Mouse (Mus musculus) hindbrain, embryonic 14.5 days (tissue): ENCODE data around the gene Cacna1h. TPM values are rescaled to one million over a fixed set of nuclear protein-coding genes. Genes with fewer than 3 reads are reported as not detected.

ENCODE experiments used
- ATAC-seq: fragments of 200-750 bp; cut with Nextera tagmentation; 2 replicates; pipeline ENCODE4 v1.8.0; 2017; ENCODE audit warnings: moderate number of reproducible peaks, mild to moderate bottlenecking, moderate TSS enrichment, moderate library complexity; ENCODE audit not compliant: low FRiP score
- DNase-seq: peaks from one replicate; pipeline ENCODE4 v3.0.0-alpha.2; 2015; ENCODE audit warnings: low spot score
- H3K27ac ChIP-seq: fragments of 300-500 bp; sonication (generic); 2 replicates; pipeline ENCODE4 v1.5.1; 2014; ENCODE audit warnings: mild to moderate bottlenecking, moderate library complexity
- H3K27me3 ChIP-seq: fragments of 300-500 bp; sonication (generic); 2 replicates; pipeline ENCODE4 v1.6.1; 2014; ENCODE audit warnings: mild to moderate bottlenecking, low read length, mixed read lengths; ENCODE audit not compliant: control insufficient read depth, insufficient read depth
- H3K36me3 ChIP-seq: fragments of 300-500 bp; sonication (generic); replicated peaks from 2 replicates; pipeline ENCODE4 v1.6.1; 2014; ENCODE audit not compliant: control insufficient read depth, insufficient read depth
- H3K4me1 ChIP-seq: fragments of 300-500 bp; sonication (generic); replicated peaks from 2 replicates; pipeline ENCODE4 v1.6.1; 2014; ENCODE audit warnings: antibody characterized with exemption, low read length, mixed read lengths; ENCODE audit not compliant: control insufficient read depth, insufficient read depth
- H3K4me2 ChIP-seq: fragments of 300-500 bp; sonication (generic); replicated peaks from 2 replicates; pipeline ENCODE4 v1.6.1; 2014; ENCODE audit warnings: mild to moderate bottlenecking, moderate library complexity
- H3K4me3 ChIP-seq: fragments of 300-500 bp; sonication (generic); replicated peaks from 2 replicates; pipeline ENCODE4 v1.5.1; 2014; ENCODE audit warnings: mild to moderate bottlenecking, low read length
- H3K9ac ChIP-seq: fragments of 300-500 bp; sonication (generic); 2 replicates; pipeline ENCODE4 v1.6.1; 2014
- H3K9me3 ChIP-seq: fragments of 300-500 bp; sonication (generic); 2 replicates; pipeline ENCODE4 v1.6.1; 2016; ENCODE audit warnings: low read length; ENCODE audit not compliant: control insufficient read depth
- WGBS: fragments of 180-500 bp; shearing (Covaris S2); extraction: QIAGEN DNeasy Blood & Tissue Kit; methylation state at CpG from one replicate; pipeline ENCODE4 v1.1.7; 2014; 5-methylcytosine and 5-hydroxymethylcytosine counted together
- polyA plus RNA-seq: library from polyadenylated mRNA; unstranded; fragments of >200 nt; fragmentation: Nextera tagmentation; extraction: Ambion mirVana; gene quantifications from 2 replicates; pipeline ENCODE4 v1.2.1, GENCODE M21; 2014

The Cacna1h gene
- polyA plus RNA-seq, 1 experiment from 2014 or later: 14.1 TPM

GRCm38 (mm10) chr17:25394526-25394925, 39.1 kb downstream of the Cacna1h start:
- H3K9ac ChIP-seq: no peak overlapping the region
- H3K36me3 ChIP-seq: peaks cover 39% of the 10 kb centered on the region
- H3K4me3 ChIP-seq: no peak overlapping the region
- no peak overlapping the region for H3K27ac ChIP-seq
- no peak for DNase-seq
- no peaks in the 10 kb centered on the region for H3K27me3 ChIP-seq
- H3K4me2 ChIP-seq: no peak overlapping the region
- ATAC-seq: no peak
- peaks cover 9% of the 10 kb centered on the region for H3K4me1 ChIP-seq
- 89% methylated on average over 4 of the region's 4 CpGs for WGBS
- no peaks in the 10 kb centered on the region for H3K9me3 ChIP-seq

- Histone ChIP-seq H3K27ac (no peak overlapping the region), H3K4me3 (no peak overlapping the region), H3K36me3 (peaks cover 33% of the 10 kb centered on the region), H3K9me3 (no peaks in the 10 kb centered on the region), H3K27me3 (no peaks in the 10 kb centered on the region), H3K4me2 (no peak overlapping the region), H3K9ac (no peak overlapping the region), H3K4me1 (no peaks in the 10 kb centered on the region)
- ATAC-seq (no peak), DNase-seq (no peak)
- WGBS: 48% methylated on average over 9 of the region's 9 CpGs
Measured at GRCm38 (mm10) chr17:25374011-25374410, 59.6 kb downstream of the Cacna1h start.

GRCm38 (mm10) chr17:25372491-25372890, 61.1 kb downstream of the Cacna1h start:
- Histone ChIP-seq H3K4me2 (no peak overlapping the region), H3K4me3 (no peak overlapping the region), H3K9me3 (no peaks in the 10 kb centered on the region), H3K27me3 (no peaks in the 10 kb centered on the region), H3K4me1 (no peaks in the 10 kb centered on the region), H3K36me3 (peaks cover 23% of the 10 kb centered on the region), H3K9ac (no peak overlapping the region), H3K27ac (no peak overlapping the region)
- DNase-seq: no peak
- 80% methylated on average over 8 of the region's 8 CpGs for WGBS
- no peak for ATAC-seq

- DNase-seq (no peak), ATAC-seq (no peak)
- Histone ChIP-seq H3K9me3 (no peaks in the 10 kb centered on the region), H3K27ac (no peak within 1 kb of the TSS), H3K36me3 (no peaks in the 10 kb centered on the region), H3K4me3 (no peak within 1 kb of the TSS), H3K9ac (no peak within 1 kb of the TSS), H3K4me2 (no peak within 1 kb of the TSS), H3K4me1 (no peaks in the 10 kb centered on the region), H3K27me3 (no peaks in the 10 kb centered on the region; the same call in 1 of the 2 replicates)
- WGBS: 79% methylated on average over 3 of the region's 3 CpGs
Measured at GRCm38 (mm10) chr17:25368973-25369372, 64.6 kb downstream of the Cacna1h start, which contains the start of gene Tpsg1. Gene Tpsg1 (plus strand): TSS chr17:25369273.

- Histone ChIP-seq H3K9ac (no peak within 1 kb of the TSS), H3K4me2 (no peak within 1 kb of the TSS), H3K9me3 (no peaks in the 10 kb centered on the region), H3K27me3 (no peaks in the 10 kb centered on the region; the same call in 1 of the 2 replicates), H3K4me1 (no peaks in the 10 kb centered on the region), H3K27ac (no peak within 1 kb of the TSS), H3K36me3 (no peaks in the 10 kb centered on the region), H3K4me3 (no peak within 1 kb of the TSS)
- ATAC-seq (no peak), DNase-seq (no peak)
- WGBS: 80% methylated on average over 2 of the region's 2 CpGs
Measured at GRCm38 (mm10) chr17:25366005-25366404, 67.6 kb downstream of the Cacna1h start, which contains the start of gene Tpsb2. Gene Tpsb2 (plus strand): TSS chr17:25366305.

GRCm38 (mm10) chr17:25363726-25364125, 69.9 kb downstream of the Cacna1h start:
- H3K27ac ChIP-seq: no peak overlapping the region
- no peaks in the 10 kb centered on the region for H3K36me3 ChIP-seq
- H3K4me3 ChIP-seq: no peak overlapping the region
- no peak overlapping the region for H3K4me2 ChIP-seq
- H3K9me3 ChIP-seq: no peaks in the 10 kb centered on the region
- whole genome bisulfite sequencing: 13% methylated on average over 1 of the region's 1 CpGs
- no peak overlapping the region for H3K9ac ChIP-seq
- H3K4me1 ChIP-seq: no peaks in the 10 kb centered on the region
- ATAC-seq: no peak
- H3K27me3 ChIP-seq: no peaks in the 10 kb centered on the region; the same call in 1 of the 2 replicates
- DNase-seq: no peak

- Histone ChIP-seq H3K9ac (no peak overlapping the region), H3K4me1 (no peaks in the 10 kb centered on the region), H3K4me2 (no peak overlapping the region), H3K9me3 (no peaks in the 10 kb centered on the region), H3K36me3 (no peaks in the 10 kb centered on the region), H3K27ac (no peak overlapping the region), H3K4me3 (no peak overlapping the region), H3K27me3 (no peaks in the 10 kb centered on the region; the same call in 1 of the 2 replicates)
- DNase-seq: no peak
- WGBS: 60% methylated on average over 2 of the region's 2 CpGs
- no peak for ATAC-seq
Measured at GRCm38 (mm10) chr17:25361291-25361690, 72.3 kb downstream of the Cacna1h start.

GRCm38 (mm10) chr17:25345462-25345861, 88.1 kb downstream of the Cacna1h start, which contains the start of gene Tpsab1:
Gene Tpsab1 (minus strand): TSS chr17:25345562.
- no peaks in the 10 kb centered on the region for H3K36me3 ChIP-seq
- DNase-seq (no peak), ATAC-seq (no peak)
- no peak within 1 kb of the TSS for H3K4me2 ChIP-seq
- no peak within 1 kb of the TSS for H3K4me3 ChIP-seq
- H3K9ac ChIP-seq: no peak within 1 kb of the TSS
- no peaks in the 10 kb centered on the region for H3K9me3 ChIP-seq
- H3K27ac ChIP-seq: no peak within 1 kb of the TSS
- H3K4me1 ChIP-seq: no peaks in the 10 kb centered on the region
- WGBS: 93% methylated on average over 4 of the region's 4 CpGs
- no peaks in the 10 kb centered on the region for H3K27me3 ChIP-seq

- Histone ChIP-seq H3K9ac (no peak overlapping the region), H3K27ac (no peak overlapping the region), H3K4me2 (no peak overlapping the region), H3K4me1 (no peaks in the 10 kb centered on the region), H3K27me3 (no peaks in the 10 kb centered on the region), H3K4me3 (no peak overlapping the region), H3K36me3 (no peaks in the 10 kb centered on the region), H3K9me3 (no peaks in the 10 kb centered on the region)
- WGBS: 59% methylated on average over 3 of the region's 3 CpGs
- ATAC-seq: no peak
- no peak for DNase-seq
Measured at GRCm38 (mm10) chr17:25341490-25341889, 92.1 kb downstream of the Cacna1h start.

- no peak for ATAC-seq
- no peaks in the 10 kb centered on the region for H3K36me3 ChIP-seq
- no peaks in the 10 kb centered on the region for H3K27me3 ChIP-seq
- DNase-seq: no peak
- no peaks in the 10 kb centered on the region for H3K9me3 ChIP-seq
- 84% methylated on average over 6 of the region's 6 CpGs for WGBS
- H3K4me1 ChIP-seq: no peaks in the 10 kb centered on the region
- H3K4me3 ChIP-seq: no peak overlapping the region
- no peak overlapping the region for H3K27ac ChIP-seq
- no peak overlapping the region for H3K9ac ChIP-seq
- H3K4me2 ChIP-seq: no peak overlapping the region
Measured at GRCm38 (mm10) chr17:25340003-25340402, 93.6 kb downstream of the Cacna1h start.
